Mouse (Mus musculus) urinary bladder, adult 18-20 months (tissue): Measurements from ENCODE around the gene Cotl1.
"Not testable (repeated sequence)": the region's sequence is repeated elsewhere in the genome, so short reads cannot be mapped to it uniquely, and the experiment has no call there.

ENCODE experiments used
- DNase-seq, 2 experiments: peaks; one replicate each; pipeline ENCODE4 v3.0.0; 2022; ENCODE audit warnings: low spot score in 2 of 2, mixed read lengths in 2 of 2

The Cotl1 gene

GRCm38 (mm10) chr8:119840275-119840808 is at the start of gene Cotl1:
Gene Cotl1, minus strand, starts transcription at chr8:119840544.
- peak; percentile 94 to 96 for DNase-seq

GRCm38 (mm10) chr8:119888012-119888411 is 47.7 kb upstream of the Cotl1 start:
- no peak for DNase-seq

- peak in 1 of 2 experiments; percentile 21 for DNase-seq
Observed at GRCm38 (mm10) chr8:119887130-119887529, 46.8 kb upstream of the Cotl1 start.

- DNase-seq = peak; percentile 30 to 68
Observed at GRCm38 (mm10) chr8:119885612-119886011, 45.3 kb upstream of the Cotl1 start.

- DNase-seq = no peak
Observed at GRCm38 (mm10) chr8:119883281-119883680, 42.9 kb upstream of the Cotl1 start.

GRCm38 (mm10) chr8:119881917-119882316 is 41.6 kb upstream of the Cotl1 start:
- no peak for DNase-seq

GRCm38 (mm10) chr8:119881301-119881700 is 41.0 kb upstream of the Cotl1 start:
- no peak for DNase-seq

- no peak for DNase-seq
Observed at GRCm38 (mm10) chr8:119873181-119873580, 32.8 kb upstream of the Cotl1 start.

GRCm38 (mm10) chr8:119869616-119870015 is 29.3 kb upstream of the Cotl1 start:
- DNase-seq = no peak

GRCm38 (mm10) chr8:119862749-119863148 is 22.4 kb upstream of the Cotl1 start:
- DNase-seq = no peak

- no peak for DNase-seq
Observed at GRCm38 (mm10) chr8:119862390-119862734, 22.0 kb upstream of the Cotl1 start.

GRCm38 (mm10) chr8:119861706-119862389 is 21.5 kb upstream of the Cotl1 start, which contains the start of gene Klhl36:
Gene Klhl36, plus strand, starts transcription at chr8:119862266.
- peak; percentile 98 to 99 for DNase-seq

- DNase-seq = no peak
Observed at GRCm38 (mm10) chr8:119857767-119858166, 17.4 kb upstream of the Cotl1 start.

- no peak for DNase-seq
Observed at GRCm38 (mm10) chr8:119855656-119856055, 15.3 kb upstream of the Cotl1 start.

GRCm38 (mm10) chr8:119854035-119854434 is 13.7 kb upstream of the Cotl1 start:
- no peak for DNase-seq

GRCm38 (mm10) chr8:119853521-119853920 is 13.2 kb upstream of the Cotl1 start:
- no peak for DNase-seq

GRCm38 (mm10) chr8:119847232-119847922 is 7.0 kb upstream of the Cotl1 start:
- no peak for DNase-seq

- not testable (repeated sequence) for DNase-seq
Observed at GRCm38 (mm10) chr8:119845741-119846140, 5.4 kb upstream of the Cotl1 start.

- no peak for DNase-seq
Observed at GRCm38 (mm10) chr8:119844577-119844976, 4.2 kb upstream of the Cotl1 start.

- peak in 1 of 2 experiments; percentile 68 for DNase-seq
Observed at GRCm38 (mm10) chr8:119843444-119843843, 3.1 kb upstream of the Cotl1 start.

- DNase-seq = peak in 1 of 2 experiments; percentile 29
Observed at GRCm38 (mm10) chr8:119840905-119841411, 614 bp upstream of the Cotl1 start.

- DNase-seq = no peak
Observed at GRCm38 (mm10) chr8:119839419-119840021, 824 bp downstream of the Cotl1 start.
